Comparison of ENCODE assay signal across 12 mouse cellular contexts in the genomic region with DNA sequence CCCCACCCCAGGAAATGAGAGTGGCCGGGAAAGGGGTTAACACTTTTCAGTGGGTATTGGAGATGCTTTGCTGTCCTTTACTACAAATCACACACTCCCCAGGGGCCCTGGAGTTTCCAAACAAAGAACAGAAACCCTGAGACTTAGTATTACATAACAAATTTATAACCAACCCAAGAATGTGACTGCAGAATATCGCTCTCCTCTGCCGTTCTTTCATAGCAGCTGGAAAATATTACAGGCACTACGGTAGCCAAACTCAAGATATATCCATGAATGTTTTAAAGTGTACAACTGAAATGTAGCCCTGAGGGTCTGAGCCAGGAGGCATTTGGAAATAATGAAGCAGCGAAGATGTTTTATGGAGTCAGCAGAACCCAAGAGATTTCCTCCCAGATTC. TPM values are rescaled to one million over a fixed set of nuclear protein-coding genes. Genes with fewer than 3 reads are reported as not detected.
DNase-seq lines count a peak whose midpoint lies in the region; ATAC-seq and TF ChIP-seq lines count a peak whose summit lies in the region.
"Had no signal": no experiment of that assay in that cellular context is flagged by ENCODE, and none has a peak within 500 bp of the region (broad histone marks: within the 10 kb centered on the region; RNA-seq: fewer than 3 reads in every experiment).

No protein-coding gene starts in this region.

- DNase-seq in gastrocnemius, adult 2 months, result peak; percentile 45
- DNase-seq in lung, postnatal 14 days, result peak; percentile 3
- no peak for DNase-seq in hindbrain, postnatal 0 days (ENCODE audit: low spot score)
- DNase-seq in cerebellum, adult 2 months, result no peak
- DNase-seq in embryo, embryonic 11 days, result no peak
- DNase-seq: cerebellum, adult 18-20 months; layer of hippocampus, postnatal 36 days had no signal

- TF ChIP-seq CTCF in intestine, postnatal 0 days (IDR thresholded peaks at IDR 0.05; ENCODE audit: low read depth), result no peak
- no peak for TF ChIP-seq CTCF in gastrocnemius, adult 2 months (IDR thresholded peaks at IDR 0.05)
- TF ChIP-seq CTCF in hindbrain, postnatal 0 days (IDR thresholded peaks at IDR 0.05; ENCODE audit: low read depth), result no peak
- TF ChIP-seq CTCF in cerebellum, adult 2 months (IDR thresholded peaks at IDR 0.05; ENCODE audit: borderline replicate concordance, insufficient read depth, low read depth, low read length), result no peak

- TF ChIP-seq POLR2A in cerebellum, adult 2 months (IDR thresholded peaks at IDR 0.05; ENCODE audit: borderline replicate concordance, insufficient read depth, low read length), result no peak

- peak; percentile 41; the same call in 1 of the 2 replicates for ATAC-seq in intestine, embryonic 15.5 days
- ATAC-seq in intestine, postnatal 0 days, result no peak
- ATAC-seq in kidney, embryonic 14.5 days (ENCODE audit: low FRiP score, low TSS enrichment), result peak; percentile 52; the same call in 1 of the 2 replicates
- no peak for ATAC-seq in hindbrain, postnatal 0 days

- H3K4me3 ChIP-seq in intestine, embryonic 15.5 days (replicated peaks), result no peak overlapping the region
- H3K4me3 ChIP-seq in intestine, postnatal 0 days (ENCODE audit: low read depth, low read length), result no peak overlapping the region
- no peak overlapping the region for H3K4me3 ChIP-seq in gastrocnemius, adult 2 months
- H3K4me3 ChIP-seq in kidney, embryonic 14.5 days (ENCODE audit: low read length), result no peak overlapping the region
- no peak overlapping the region for H3K4me3 ChIP-seq in hindbrain, postnatal 0 days (ENCODE audit: low read length)
- no peak overlapping the region for H3K4me3 ChIP-seq in cerebellum, adult 2 months (replicated peaks; ENCODE audit: insufficient read depth, low read depth, low read length)

- H3K9ac ChIP-seq in intestine, embryonic 15.5 days, result no peak overlapping the region
- H3K9ac ChIP-seq in intestine, postnatal 0 days (ENCODE audit: low read depth, low read length), result no peak overlapping the region
- H3K9ac ChIP-seq in kidney, embryonic 14.5 days (ENCODE audit: low read depth, low read length), result no peak overlapping the region
- no peak overlapping the region for H3K9ac ChIP-seq in hindbrain, postnatal 0 days (replicated peaks; ENCODE audit: low read length)
- H3K9ac ChIP-seq: hindbrain, embryonic 14.5 days had no signal

- 0 out of 2 replicates have a peak, but pooled peaks cover 4% of the 10 kb centered on the region for H3K4me1 ChIP-seq in intestine, embryonic 15.5 days (replicated peaks)
- no peaks in the 10 kb centered on the region for H3K4me1 ChIP-seq in intestine, postnatal 0 days (replicated peaks; ENCODE audit: control insufficient read depth, insufficient read depth, low read length)
- no peaks in the 10 kb centered on the region for H3K4me1 ChIP-seq in kidney, embryonic 14.5 days (ENCODE audit: control insufficient read depth, insufficient read depth, low read length)
- H3K4me1 ChIP-seq in hindbrain, postnatal 0 days (ENCODE audit: insufficient read depth, low read length), result no peaks in the 10 kb centered on the region
- H3K4me1 ChIP-seq in cerebellum, adult 2 months (ENCODE audit: control insufficient read depth, insufficient read depth, low read length), result no peaks in the 10 kb centered on the region

- WGBS in intestine, embryonic 15.5 days, result 50% methylated on average over 5 of the region's 5 CpGs
- WGBS in intestine, postnatal 0 days, result 63% methylated on average over 5 of the region's 5 CpGs
- WGBS in kidney, embryonic 14.5 days, result 59% methylated on average over 5 of the region's 5 CpGs
- WGBS in hindbrain, postnatal 0 days, result 81% methylated on average over 5 of the region's 5 CpGs
- WGBS in cerebellum, adult 2 months, result 86% methylated on average over 5 of the region's 5 CpGs

- intact Hi-C loops in gastrocnemius, adult 2 months (cut with DNase I), result no loop called here

- H3K9me3 ChIP-seq in intestine, embryonic 15.5 days, result no peaks in the 10 kb centered on the region
- no peaks in the 10 kb centered on the region for H3K9me3 ChIP-seq in intestine, postnatal 0 days (ENCODE audit: control insufficient read depth)
- H3K9me3 ChIP-seq in kidney, embryonic 14.5 days (ENCODE audit: control insufficient read depth, low read length), result no peaks in the 10 kb centered on the region
- no peaks in the 10 kb centered on the region for H3K9me3 ChIP-seq in hindbrain, postnatal 0 days (ENCODE audit: low read length)

- no peaks in the 10 kb centered on the region for H3K27me3 ChIP-seq in intestine, embryonic 15.5 days (replicated peaks)
- H3K27me3 ChIP-seq in intestine, postnatal 0 days (replicated peaks; ENCODE audit: control insufficient read depth, insufficient read depth, low read length), result no peaks in the 10 kb centered on the region
- H3K27me3 ChIP-seq in kidney, embryonic 14.5 days (ENCODE audit: control insufficient read depth, insufficient read depth, low read length), result no peaks in the 10 kb centered on the region
- no peaks in the 10 kb centered on the region for H3K27me3 ChIP-seq in hindbrain, postnatal 0 days (ENCODE audit: insufficient read depth, low read length)
- H3K27me3 ChIP-seq in cerebellum, adult 2 months (ENCODE audit: control insufficient read depth, insufficient read depth, low read length), result no peaks in the 10 kb centered on the region

- H3K4me2 ChIP-seq in intestine, embryonic 15.5 days (replicated peaks), result no peak overlapping the region
- no peak overlapping the region for H3K4me2 ChIP-seq in intestine, postnatal 0 days (replicated peaks; ENCODE audit: low read depth)
- H3K4me2 ChIP-seq in kidney, embryonic 14.5 days (replicated peaks; ENCODE audit: low read depth, low read length), result no peak overlapping the region
- no peak overlapping the region for H3K4me2 ChIP-seq in hindbrain, postnatal 0 days (ENCODE audit: low read depth, low read length)
- H3K4me2 ChIP-seq: hindbrain, embryonic 14.5 days had no signal

- H3K36me3 ChIP-seq in intestine, embryonic 15.5 days, result no peaks in the 10 kb centered on the region
- no peaks in the 10 kb centered on the region for H3K36me3 ChIP-seq in intestine, postnatal 0 days (ENCODE audit: control insufficient read depth, insufficient read depth)
- H3K36me3 ChIP-seq in kidney, embryonic 14.5 days (ENCODE audit: control insufficient read depth, insufficient read depth, low read length), result no peaks in the 10 kb centered on the region
- no peaks in the 10 kb centered on the region for H3K36me3 ChIP-seq in hindbrain, postnatal 0 days (ENCODE audit: insufficient read depth, low read length)

- no peak overlapping the region for H3K27ac ChIP-seq in intestine, embryonic 15.5 days
- no peak overlapping the region for H3K27ac ChIP-seq in intestine, postnatal 0 days (ENCODE audit: low read depth, low read length)
- H3K27ac ChIP-seq in gastrocnemius, adult 2 months, result peak overlapping the region; percentile 29; the same call in 1 of the 2 replicates
- H3K27ac ChIP-seq in kidney, embryonic 14.5 days (ENCODE audit: low read depth, low read length), result peak overlapping the region; percentile 30; the same call in 1 of the 2 replicates
- no peak overlapping the region for H3K27ac ChIP-seq in hindbrain, postnatal 0 days
- H3K27ac ChIP-seq in cerebellum, adult 2 months (ENCODE audit: insufficient read depth, low read length), result no peak overlapping the region
- H3K27ac ChIP-seq: hindbrain, embryonic 14.5 days had no signal

RNA-seq across cellular contexts. Expression of a gene that starts 10.2 kb away (rescaled TPM):
- polyA plus RNA-seq in intestine, embryonic 15.5 days (2015; fragmentation: Nextera tagmentation; extraction: Ambion mirVana), result not detected in 2 replicates
- not detected in 2 replicates for polyA plus RNA-seq in intestine, postnatal 0 days (2015; fragmentation: Nextera tagmentation; extraction: Ambion mirVana)
- total RNA-seq in gastrocnemius, adult 2 months (2021), result not detected
- not detected in 2 replicates for polyA plus RNA-seq in kidney, embryonic 14.5 days (2014; fragmentation: Nextera tagmentation; extraction: Ambion mirVana)
- total RNA-seq in hindbrain, postnatal 0 days (2014; rRNA removed), result 0.11 TPM in 1 of 2 replicates, not detected in the other
- 0.33 and 0.52 TPM in 2 replicates for polyA plus RNA-seq in hindbrain, postnatal 0 days (2015; fragmentation: Nextera tagmentation; extraction: Ambion mirVana)
- polyA plus RNA-seq in cerebellum, adult 2 months (2012; rRNA removed), result 0.05 TPM in 1 of 2 replicates, not detected in the other
- total RNA-seq: adrenal gland, postnatal 36 days had no signal

RNA-seq across cellular contexts. Expression of a gene that starts 10.4 kb away (rescaled TPM):
- polyA plus RNA-seq in intestine, embryonic 15.5 days (2015; fragmentation: Nextera tagmentation; extraction: Ambion mirVana), result not detected in 2 replicates
- polyA plus RNA-seq in intestine, postnatal 0 days (2015; fragmentation: Nextera tagmentation; extraction: Ambion mirVana), result not detected in 2 replicates
- not detected for total RNA-seq in gastrocnemius, adult 2 months (2021)
- not detected in 2 replicates for polyA plus RNA-seq in kidney, embryonic 14.5 days (2014; fragmentation: Nextera tagmentation; extraction: Ambion mirVana)
- total RNA-seq in hindbrain, postnatal 0 days (2014; rRNA removed), result not detected in 2 replicates
- polyA plus RNA-seq in hindbrain, postnatal 0 days (2015; fragmentation: Nextera tagmentation; extraction: Ambion mirVana), result not detected in 2 replicates
- polyA plus RNA-seq in cerebellum, adult 2 months (2012; rRNA removed), result not detected in 2 replicates
- total RNA-seq: adrenal gland, postnatal 36 days; layer of hippocampus, postnatal 36 days had no signal
- polyA plus RNA-seq: hindbrain, embryonic 14.5 days had no signal

Comparison
In these comparisons a context has a peak if more than half of its experiments do, and no peak if none do; other contexts are left out.
1. ATAC-seq: peak in intestine, embryonic 15.5 days (single experiment) and kidney, embryonic 14.5 days (single experiment); none in intestine, postnatal 0 days (single experiment) and hindbrain, postnatal 0 days (single experiment).
2. H3K27ac ChIP-seq: peak in gastrocnemius, adult 2 months (single experiment) and kidney, embryonic 14.5 days (single experiment); none in intestine, embryonic 15.5 days (single experiment), intestine, postnatal 0 days (single experiment), hindbrain, postnatal 0 days (single experiment) and cerebellum, adult 2 months (single experiment).
3. DNase-seq: peak in gastrocnemius, adult 2 months (single experiment) and lung, postnatal 14 days (single experiment); none in hindbrain, postnatal 0 days (single experiment), cerebellum, adult 2 months (0 of 2) and embryo, embryonic 11 days (single experiment).